9 mouse cellular contexts compared by ENCODE assay signal in the genomic region with DNA sequence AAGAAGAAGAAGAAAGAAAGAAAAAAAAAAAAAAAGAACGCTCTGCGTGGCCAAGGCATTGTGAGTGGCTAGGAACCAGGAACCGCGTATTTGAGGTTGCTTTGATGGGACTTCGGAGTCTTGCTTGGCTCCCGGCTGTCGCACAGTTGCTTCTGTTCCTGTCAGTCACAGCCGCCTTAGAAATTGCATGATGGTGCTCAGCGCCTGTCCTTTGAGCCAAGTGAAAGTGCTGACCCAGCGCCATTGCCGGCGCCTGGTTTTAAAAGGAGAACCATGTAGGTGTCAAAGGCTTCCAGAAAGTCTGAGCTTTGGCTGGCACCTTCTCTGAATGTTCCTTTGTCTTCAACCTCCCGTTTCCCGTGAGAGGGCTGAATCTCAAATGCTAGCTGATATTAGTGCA. TPM values are rescaled to one million over a fixed set of nuclear protein-coding genes. Genes with fewer than 3 reads are reported as not detected.
A peak's percentile ranks its signal among the peaks of the same experiment; 100 is the strongest.
DNase-seq lines count a peak whose midpoint lies in the region; ATAC-seq and TF ChIP-seq lines count a peak whose summit lies in the region.
"Had no signal": no experiment of that assay in that cellular context is flagged by ENCODE, and none has a peak within 500 bp of the region (broad histone marks: within the 10 kb centered on the region; RNA-seq: fewer than 3 reads in every experiment).

No protein-coding gene starts in this region.

- peak; percentile 7 for DNase-seq in ovary, adult 18-20 months (ENCODE audit: low spot score)
- DNase-seq in ovary, postnatal 10 days (ENCODE audit: low spot score) = no peak
- DNase-seq in heart, postnatal 36 days = peak; percentile 15 to 23
- peak; percentile 37 to 44 for DNase-seq in layer of hippocampus, adult 2 months (ENCODE audit: low spot score in 2 of 2)
- DNase-seq in right cerebral cortex, postnatal 10 days (ENCODE audit: low spot score in 2 of 2) = peak; percentile 66 to 68
- no peak for DNase-seq in thymus, postnatal 25 days

- H3K4me2 ChIP-seq in liver, embryonic 16.5 days (ENCODE audit: low read depth, low read length) = peak overlapping the region; percentile 58

- H3K27ac ChIP-seq in embryonic fibroblast, embryonic 13.5 days (ENCODE audit: insufficient read depth, low read length) = no peak overlapping the region
- H3K27ac ChIP-seq in layer of hippocampus, adult 2 months = peak overlapping the region; percentile 80
- no peak overlapping the region for H3K27ac ChIP-seq in liver, embryonic 16.5 days (ENCODE audit: low read length)

- no peak for TF ChIP-seq POLR2A in embryonic fibroblast, embryonic 13.5 days (IDR thresholded peaks at IDR 0.05; ENCODE audit: low read depth, low read length)

- H3K4me3 ChIP-seq in embryonic fibroblast, embryonic 13.5 days (ENCODE audit: insufficient read depth, low read length) = peak overlapping the region; percentile 49
- peak overlapping the region; percentile 86 for H3K4me3 ChIP-seq in layer of hippocampus, adult 2 months
- H3K4me3 ChIP-seq in liver, embryonic 16.5 days (ENCODE audit: low read depth, low read length) = peak overlapping the region; percentile 52

- no peaks in the 10 kb centered on the region for H3K9me3 ChIP-seq in liver, embryonic 16.5 days (replicated peaks; ENCODE audit: control insufficient read depth, low read length)

- H3K4me1 ChIP-seq in embryonic fibroblast, embryonic 13.5 days (ENCODE audit: control insufficient read depth, insufficient read depth, low read length) = no peaks in the 10 kb centered on the region
- H3K4me1 ChIP-seq in liver, embryonic 16.5 days (ENCODE audit: control insufficient read depth, low read depth, low read length) = no peaks in the 10 kb centered on the region

- no peak for TF ChIP-seq CTCF in embryonic fibroblast, embryonic 13.5 days (IDR thresholded peaks at IDR 0.05; ENCODE audit: borderline replicate concordance, insufficient read depth, low read length)
- no peak for TF ChIP-seq CTCF in layer of hippocampus, adult 2 months (conservative IDR thresholded peaks at IDR 0.05)

- H3K36me3 ChIP-seq in liver, embryonic 16.5 days (ENCODE audit: control insufficient read depth, insufficient read depth) = no peaks in the 10 kb centered on the region

- no peak overlapping the region for H3K9ac ChIP-seq in liver, embryonic 16.5 days (ENCODE audit: low read depth, low read length)

- peaks cover 35% of the 10 kb centered on the region for H3K27me3 ChIP-seq in liver, embryonic 16.5 days (ENCODE audit: control insufficient read depth, insufficient read depth, low read depth, low read length)

- intact Hi-C loops in heart, postnatal 36 days (cut with DNase I) = loop anchor here (5.0 kb wide), 1 partner anchor 160 kb away; no protein-coding TSS in a partner anchor

- 2% methylated on average over 14 of the region's 14 CpGs for WGBS in liver, embryonic 16.5 days (ENCODE audit: insufficient replicate concordance)

- ATAC-seq in liver, embryonic 16.5 days (ENCODE audit: low read depth) = no peak

RNA-seq across cellular contexts. Expression of a gene that starts 0.6 kb away (rescaled TPM):
- 0.33 and 0.38 TPM in 2 replicates for polyA plus RNA-seq in embryonic fibroblast, embryonic 13.5 days (2011; ENCODE audit: insufficient read length, low read depth, missing spikeins)
- total RNA-seq in heart, postnatal 36 days (2021) = 1 to 10 TPM; 1.2 to 1.7 TPM
- total RNA-seq in layer of hippocampus, adult 2 months (2021) = 10 to 100 TPM; 93.3 to 98.0 TPM
- polyA plus RNA-seq in liver, embryonic 16.5 days (2015; fragmentation: Nextera tagmentation; extraction: Ambion mirVana) = 1.4 and 1.7 TPM in 2 replicates
- total RNA-seq: MEL had no signal

Comparison
In these comparisons a context has a peak if more than half of its experiments do, and no peak if none do; other contexts are left out.
1. DNase-seq: peak in ovary, adult 18-20 months (single experiment), heart, postnatal 36 days (2 of 2), layer of hippocampus, adult 2 months (2 of 2) and right cerebral cortex, postnatal 10 days (2 of 2); none in ovary, postnatal 10 days (single experiment) and thymus, postnatal 25 days (single experiment).
2. RNA of a gene that starts 0.6 kb away (total RNA-seq): 93.3 to 98.0 TPM in layer of hippocampus, adult 2 months; 1.2 to 1.7 TPM in heart, postnatal 36 days; every median in the first group is over 10 times any median in the second.
3. Peak in every context shown above with its lines, with median percentiles within 50 percentile points of each other: H3K4me3 ChIP-seq.